Mouse (Mus musculus) stomach, embryonic 16.5 days (tissue): ENCODE data around the gene Cfap61. TPM values are rescaled to one million over a fixed set of nuclear protein-coding genes. Genes with fewer than 3 reads are reported as not detected.

ENCODE experiments used
- ATAC-seq: fragments of 200-750 bp; cut with Nextera tagmentation; 2 replicates; pipeline ENCODE4 v1.8.0; 2017; ENCODE audit warnings: moderate number of reproducible peaks, moderate TSS enrichment; ENCODE audit not compliant: insufficient read depth, low FRiP score
- H3K27ac ChIP-seq: fragments of 300-500 bp; sonication (generic); 2 replicates; pipeline ENCODE4 v1.5.1; 2014; ENCODE audit warnings: low read length
- H3K27me3 ChIP-seq: fragments of 300-500 bp; sonication (generic); 2 replicates; pipeline ENCODE4 v1.6.1; 2014; ENCODE audit warnings: low read length, control low read depth, mixed read lengths; ENCODE audit not compliant: control insufficient read depth, insufficient read depth
- H3K36me3 ChIP-seq: fragments of 300-500 bp; sonication (generic); 2 replicates; pipeline ENCODE4 v1.6.1; 2014; ENCODE audit warnings: low read length; ENCODE audit not compliant: control insufficient read depth, insufficient read depth
- H3K4me1 ChIP-seq: fragments of 300-500 bp; sonication (generic); 2 replicates; pipeline ENCODE4 v1.6.1; 2014; ENCODE audit warnings: low read length, control low read depth, mixed read lengths; ENCODE audit not compliant: control insufficient read depth, insufficient read depth
- H3K4me2 ChIP-seq: fragments of 300-500 bp; sonication (generic); 2 replicates; pipeline ENCODE4 v1.6.1; 2014; ENCODE audit warnings: low read depth, low read length, mixed read lengths
- H3K4me3 ChIP-seq: fragments of 300-500 bp; sonication (generic); replicated peaks from 2 replicates; pipeline ENCODE4 v1.5.1; 2014; ENCODE audit warnings: mild to moderate bottlenecking, low read length
- H3K9ac ChIP-seq: fragments of 300-500 bp; sonication (generic); 2 replicates; pipeline ENCODE4 v1.6.1; 2014; ENCODE audit warnings: low read length
- H3K9me3 ChIP-seq: fragments of 300-500 bp; sonication (generic); replicated peaks from 2 replicates; pipeline ENCODE4 v1.6.1; 2016; ENCODE audit warnings: low read length, control low read depth; ENCODE audit not compliant: control insufficient read depth
- WGBS: fragments of 180-500 bp; shearing (Covaris S2); extraction: QIAGEN DNeasy Blood & Tissue Kit; methylation state at CpG from one replicate; pipeline ENCODE4 v1.1.7; 2014; 5-methylcytosine and 5-hydroxymethylcytosine counted together
- polyA plus RNA-seq: library from polyadenylated mRNA; unstranded; fragments of >200 nt; fragmentation: Nextera tagmentation; extraction: Ambion mirVana; gene quantifications from 2 replicates; pipeline ENCODE4 v1.2.1, GENCODE M21; 2015

Gene Cfap61
- polyA plus RNA-seq, 1 experiment from 2014 or later, result 0.13 TPM

GRCm38 (mm10) chr2:146246409-146247075 lies 312.0 kb downstream of the Cfap61 start:
- no peaks in the 10 kb centered on the region for H3K36me3 ChIP-seq
- WGBS, result 65% methylated on average over 4 of the region's 4 CpGs
- no peaks in the 10 kb centered on the region for H3K4me1 ChIP-seq
- no peak; the same call in 1 of the 2 replicates for ATAC-seq
- H3K9ac ChIP-seq, result no peak overlapping the region
- no peaks in the 10 kb centered on the region for H3K9me3 ChIP-seq
- H3K4me2 ChIP-seq, result no peak overlapping the region
- H3K4me3 ChIP-seq, result no peak overlapping the region
- H3K27ac ChIP-seq, result no peak overlapping the region
- H3K27me3 ChIP-seq, result no peaks in the 10 kb centered on the region

GRCm38 (mm10) chr2:146247576-146247975 lies 313.0 kb downstream of the Cfap61 start:
- no peaks in the 10 kb centered on the region for H3K4me1 ChIP-seq
- H3K4me2 ChIP-seq, result no peak overlapping the region
- ATAC-seq, result no peak
- H3K4me3 ChIP-seq, result no peak overlapping the region
- no peak overlapping the region for H3K27ac ChIP-seq
- H3K9ac ChIP-seq, result no peak overlapping the region
- WGBS, result 30% methylated on average over 6 of the region's 6 CpGs
- H3K36me3 ChIP-seq, result no peaks in the 10 kb centered on the region
- no peaks in the 10 kb centered on the region for H3K27me3 ChIP-seq
- no peaks in the 10 kb centered on the region for H3K9me3 ChIP-seq

DNA sequence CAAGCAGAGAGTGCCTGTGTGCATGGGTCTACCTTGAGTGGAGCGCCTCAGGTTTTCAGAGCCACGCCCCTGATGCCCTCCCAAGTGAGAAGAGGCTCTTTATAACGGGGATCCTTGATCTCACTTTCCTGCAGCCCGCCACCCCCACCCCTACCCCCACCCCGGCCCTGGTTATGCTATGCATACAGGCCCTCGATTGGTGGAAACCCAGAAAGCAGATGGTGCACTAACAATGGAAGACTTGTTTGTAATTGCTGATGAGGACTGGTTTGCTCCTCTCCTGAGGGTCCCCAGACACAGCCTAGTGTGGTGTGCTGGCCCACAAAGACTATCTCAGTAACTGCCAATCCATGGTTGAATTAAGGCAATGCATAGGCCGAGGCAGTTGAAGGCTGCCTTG lies 314.4 kb downstream of the Cfap61 start:
- no peaks in the 10 kb centered on the region for H3K9me3 ChIP-seq
- H3K36me3 ChIP-seq, result no peaks in the 10 kb centered on the region
- no peaks in the 10 kb centered on the region for H3K27me3 ChIP-seq
- no peak overlapping the region for H3K4me3 ChIP-seq
- 0 out of 2 replicates have a peak, but pooled peaks have one; percentile 15 for ATAC-seq
- H3K9ac ChIP-seq, result no peak overlapping the region
- H3K4me1 ChIP-seq, result no peaks in the 10 kb centered on the region
- WGBS, result 82% methylated on average over 7 of the region's 7 CpGs
- no peak overlapping the region for H3K4me2 ChIP-seq
- H3K27ac ChIP-seq, result no peak overlapping the region

DNA sequence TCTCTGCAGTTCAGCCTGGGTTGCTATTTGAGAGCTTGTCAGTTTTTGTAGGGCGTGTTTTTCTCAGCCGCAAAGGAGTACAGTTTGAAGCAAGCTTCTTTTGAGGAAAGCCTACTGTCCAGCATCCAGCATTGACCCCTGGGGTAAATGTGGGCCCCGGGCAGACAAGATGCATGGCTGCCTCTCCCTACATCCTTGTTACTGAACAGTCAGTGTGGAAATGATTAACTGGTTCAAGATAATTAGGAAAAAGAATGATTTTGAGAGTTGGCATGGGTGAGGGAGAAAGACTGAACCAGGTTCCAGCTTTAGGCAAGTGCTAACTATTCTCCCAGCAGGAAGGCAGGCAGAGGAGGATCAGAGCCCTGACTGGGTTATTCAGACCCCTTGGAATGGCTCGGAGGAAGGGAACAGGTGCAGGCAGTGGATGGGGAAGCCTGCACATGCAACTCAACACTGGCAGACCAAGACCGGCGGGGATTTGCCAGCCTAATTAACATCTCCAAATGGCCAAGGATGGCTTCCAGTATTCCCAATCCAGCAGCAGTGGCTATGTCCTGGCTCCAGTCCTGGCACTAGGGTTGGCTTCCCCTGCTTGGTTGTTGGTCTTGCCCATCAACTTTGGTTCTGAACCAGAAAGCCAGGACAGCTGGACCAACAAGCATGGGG lies 315.8 kb downstream of the Cfap61 start:
- ATAC-seq, result no peak
- 82% methylated on average over 6 of the region's 6 CpGs for WGBS

DNA sequence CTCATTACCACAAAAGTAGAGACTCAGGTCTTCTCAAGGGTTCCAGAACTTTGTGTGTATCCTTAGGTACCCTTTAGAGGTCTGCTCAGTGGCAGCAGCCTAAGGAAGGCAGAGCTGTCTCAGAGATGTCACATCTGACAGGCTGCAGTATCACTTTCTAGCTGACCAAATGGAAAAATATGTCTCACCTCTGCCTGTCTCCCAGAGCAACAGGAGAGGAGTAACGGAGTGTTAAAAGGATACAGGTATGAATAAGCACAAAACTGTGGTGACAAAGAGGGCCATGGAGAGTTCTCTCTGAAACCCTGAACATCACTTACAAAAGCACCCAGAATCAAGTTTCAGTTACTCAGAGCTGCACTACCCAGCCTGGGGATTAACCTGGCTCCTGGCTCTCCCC lies 319.8 kb downstream of the Cfap61 start:
- 80% methylated on average over 1 of the region's 1 CpGs for WGBS
- Histone ChIP-seq H3K4me2 (no peak overlapping the region), H3K36me3 (no peaks in the 10 kb centered on the region), H3K4me1 (no peaks in the 10 kb centered on the region), H3K4me3 (no peak overlapping the region), H3K27me3 (no peaks in the 10 kb centered on the region), H3K9ac (no peak overlapping the region), H3K9me3 (no peaks in the 10 kb centered on the region), H3K27ac (no peak overlapping the region)
- ATAC-seq, result no peak

More for the DNA sequence above, 315.8 kb downstream of the Cfap61 start:
- Histone ChIP-seq H3K4me3 (no peak overlapping the region), H3K9me3 (no peaks in the 10 kb centered on the region), H3K27me3 (no peaks in the 10 kb centered on the region), H3K9ac (no peak overlapping the region), H3K4me1 (no peaks in the 10 kb centered on the region), H3K27ac (no peak overlapping the region), H3K4me2 (no peak overlapping the region), H3K36me3 (no peaks in the 10 kb centered on the region)

DNA sequence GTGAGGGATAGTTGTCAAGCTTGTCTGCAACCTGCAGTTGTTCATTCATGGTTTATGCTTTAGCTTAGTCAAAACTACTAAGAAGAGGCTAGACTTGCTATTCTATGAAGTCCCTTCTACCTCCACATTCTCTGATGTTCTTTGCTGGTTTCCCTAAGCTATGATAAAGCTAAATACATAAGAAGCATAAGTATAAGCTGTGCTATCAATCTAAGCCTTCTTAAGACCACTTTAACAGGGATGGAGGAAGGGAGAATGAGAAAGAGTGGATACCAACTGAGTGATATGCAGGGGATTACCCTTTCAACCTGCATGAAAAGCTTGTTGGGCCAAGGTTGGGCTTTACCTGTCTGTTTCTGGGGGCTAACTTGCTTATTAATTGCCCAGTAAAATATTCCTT lies 321.1 kb downstream of the Cfap61 start:
- Histone ChIP-seq H3K9me3 (no peaks in the 10 kb centered on the region), H3K4me2 (no peak overlapping the region), H3K4me3 (no peak overlapping the region), H3K4me1 (no peaks in the 10 kb centered on the region), H3K9ac (no peak overlapping the region), H3K27me3 (no peaks in the 10 kb centered on the region), H3K27ac (no peak overlapping the region), H3K36me3 (no peaks in the 10 kb centered on the region)
- ATAC-seq, result no peak

- Histone ChIP-seq H3K9ac (no peak overlapping the region), H3K27ac (no peak overlapping the region), H3K4me2 (no peak overlapping the region), H3K9me3 (no peaks in the 10 kb centered on the region), H3K4me1 (no peaks in the 10 kb centered on the region), H3K4me3 (no peak overlapping the region), H3K27me3 (no peaks in the 10 kb centered on the region), H3K36me3 (no peaks in the 10 kb centered on the region)
- ATAC-seq, result no peak
- WGBS, result 64% methylated on average over 3 of the region's 3 CpGs
These were observed 321.8 kb downstream of the Cfap61 start for GRCm38 (mm10) chr2:146256321-146256875.

GRCm38 (mm10) chr2:146257037-146257436 lies 322.5 kb downstream of the Cfap61 start:
- Histone ChIP-seq H3K36me3 (no peaks in the 10 kb centered on the region), H3K9ac (no peak overlapping the region), H3K4me3 (no peak overlapping the region), H3K27me3 (no peaks in the 10 kb centered on the region), H3K27ac (no peak overlapping the region), H3K9me3 (no peaks in the 10 kb centered on the region), H3K4me2 (no peak overlapping the region), H3K4me1 (no peaks in the 10 kb centered on the region)
- 31% methylated on average over 3 of the region's 3 CpGs for WGBS
- peak; percentile 75; the same call in 1 of the 2 replicates for ATAC-seq

DNA sequence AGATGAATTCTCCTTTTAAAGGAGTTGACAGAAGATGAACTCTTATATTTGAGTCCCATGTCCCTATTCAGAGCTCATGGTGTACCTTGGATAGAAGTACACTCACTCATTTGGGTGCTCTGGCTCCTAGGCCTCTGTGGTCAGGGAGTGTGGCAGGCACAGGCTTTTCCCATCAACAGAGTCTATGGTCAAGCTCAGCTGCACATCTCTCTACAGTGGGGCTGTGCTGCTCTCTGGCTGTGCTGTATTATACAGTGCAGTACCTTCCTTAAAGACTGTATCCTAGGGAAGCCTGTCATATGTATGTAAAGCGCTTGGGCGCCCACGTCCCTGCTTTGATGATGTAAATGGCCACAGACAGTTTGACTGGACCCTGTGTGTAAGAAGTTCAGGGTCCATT lies 323.0 kb downstream of the Cfap61 start:
- 86% methylated on average over 3 of the region's 3 CpGs for WGBS
- Histone ChIP-seq H3K27ac (no peak overlapping the region), H3K9me3 (no peaks in the 10 kb centered on the region), H3K27me3 (no peaks in the 10 kb centered on the region), H3K4me2 (no peak overlapping the region), H3K4me1 (no peaks in the 10 kb centered on the region), H3K9ac (no peak overlapping the region), H3K4me3 (no peak overlapping the region), H3K36me3 (no peaks in the 10 kb centered on the region)
- ATAC-seq, result no peak
